Mouse (Mus musculus): ENCODE data around the gene Sult2a3.
"Not testable (repeated sequence)": the region's sequence is repeated elsewhere in the genome, so short reads cannot be mapped to it uniquely, and the experiment has no call there.

Gene Sult2a3

GRCm38 (mm10) chr7:14122944-14123343 is at the start of gene Sult2a3:
Sult2a3 (minus strand) TSS chr7:14123044.
- DNase-seq (ENCODE audit: low spot score) = no peak

GRCm38 (mm10) chr7:14120436-14120835 is 2.4 kb downstream of the Sult2a3 start:
- no peak for DNase-seq (ENCODE audit: low spot score)

- not testable (repeated sequence) for DNase-seq (ENCODE audit: low spot score)
Measured at GRCm38 (mm10) chr7:14119865-14120264, 3.0 kb downstream of the Sult2a3 start.

GRCm38 (mm10) chr7:14116761-14117160 is 6.1 kb downstream of the Sult2a3 start:
- no peak for DNase-seq (ENCODE audit: low spot score)

GRCm38 (mm10) chr7:14114471-14114870 is 8.4 kb downstream of the Sult2a3 start:
- not testable (repeated sequence) for DNase-seq (ENCODE audit: low spot score)

- DNase-seq (ENCODE audit: low spot score) = not testable (repeated sequence)
Measured at GRCm38 (mm10) chr7:14047821-14048220, 75.0 kb downstream of the Sult2a3 start.

GRCm38 (mm10) chr7:14030831-14031230 is 92.0 kb downstream of the Sult2a3 start:
- DNase-seq (ENCODE audit: low spot score) = not testable (repeated sequence)
